Mouse (Mus musculus): ENCODE data around the gene Gsta2.

GRCm38 (mm10) chr9:78378113-78378785 is 22.7 kb upstream of the Gsta2 start, which contains the start of gene Ooep:
- TF ChIP-seq CTCF (IDR thresholded peaks at IDR 0.05; ENCODE audit: control insufficient read depth, insufficient read depth, low read length) (no peak), POLR2A (IDR thresholded peaks at IDR 0.05; ENCODE audit: borderline replicate concordance, control insufficient read depth, low read depth, low read length) (no peak)
